ENCODE assay signal across 9 mouse cellular contexts in genomic region chr5:113306750-113307477, GRCm38 (mm10). TPM values are rescaled to one million over a fixed set of nuclear protein-coding genes. Genes with fewer than 3 reads are reported as not detected.
A peak's percentile ranks its signal among the peaks of the same experiment; 100 is the strongest.
DNase-seq lines count a peak whose midpoint lies in the region; ATAC-seq and TF ChIP-seq lines count a peak whose summit lies in the region.
"Had no signal": no experiment of that assay in that cellular context is flagged by ENCODE, and none has a peak within 500 bp of the region (broad histone marks: within the 10 kb centered on the region; RNA-seq: fewer than 3 reads in every experiment).

No protein-coding gene starts in this region.

- no peak for TF ChIP-seq POLR2A in embryonic fibroblast, embryonic 13.5 days (IDR thresholded peaks at IDR 0.05; ENCODE audit: low read depth, low read length)

- H3K4me2 ChIP-seq in hindbrain, postnatal 0 days (ENCODE audit: low read depth, low read length) = peak overlapping the region; percentile 76
- H3K4me2 ChIP-seq in midbrain, embryonic 14.5 days (ENCODE audit: low read length) = peak overlapping the region; percentile 89

- H3K4me1 ChIP-seq in embryonic fibroblast, embryonic 13.5 days (ENCODE audit: control insufficient read depth, insufficient read depth, low read length) = no peaks in the 10 kb centered on the region
- H3K4me1 ChIP-seq in hindbrain, postnatal 0 days (ENCODE audit: insufficient read depth, low read length) = peaks cover 24% of the 10 kb centered on the region
- H3K4me1 ChIP-seq in midbrain, embryonic 14.5 days (ENCODE audit: control insufficient read depth, insufficient read depth, low read length) = peaks cover 46% of the 10 kb centered on the region

- H3K4me3 ChIP-seq in embryonic fibroblast, embryonic 13.5 days (ENCODE audit: insufficient read depth, low read length) = peak overlapping the region; percentile 16; the same call in 1 of the 2 replicates
- peak overlapping the region; percentile 26 for H3K4me3 ChIP-seq in hindbrain, postnatal 0 days (ENCODE audit: low read length)
- H3K4me3 ChIP-seq in midbrain, embryonic 14.5 days (replicated peaks; ENCODE audit: low read depth, low read length) = peak overlapping the region; percentile 29

- no peaks in the 10 kb centered on the region for H3K36me3 ChIP-seq in hindbrain, postnatal 0 days (ENCODE audit: insufficient read depth, low read length)
- 0 out of 2 replicates have a peak, but pooled peaks cover 2% of the 10 kb centered on the region for H3K36me3 ChIP-seq in midbrain, embryonic 14.5 days (ENCODE audit: control insufficient read depth, insufficient read depth, low read length)

- H3K27ac ChIP-seq in embryonic fibroblast, embryonic 13.5 days (ENCODE audit: insufficient read depth, low read length) = no peak overlapping the region
- peak overlapping the region; percentile 81 for H3K27ac ChIP-seq in hindbrain, postnatal 0 days
- H3K27ac ChIP-seq in midbrain, embryonic 14.5 days (replicated peaks; ENCODE audit: low read depth, low read length) = peak overlapping the region; percentile 95

- DNase-seq in urinary bladder, postnatal 25 days (ENCODE audit: low spot score) = peak; percentile 22
- no peak for DNase-seq in urinary bladder, postnatal 10 days (ENCODE audit: low spot score)
- peak; percentile 94 for DNase-seq in hindbrain, postnatal 0 days (ENCODE audit: low spot score)
- DNase-seq in layer of hippocampus, postnatal 36 days = peak; percentile 82 to 83
- DNase-seq in midbrain, embryonic 14.5 days = peak; percentile 95
- no peak for DNase-seq in natural killer cell, adult 2 months (ENCODE audit: low spot score in 2 of 2)
- DNase-seq in spleen, postnatal 4 days (ENCODE audit: low spot score in 2 of 2) = no peak

- H3K9me3 ChIP-seq in hindbrain, postnatal 0 days (ENCODE audit: low read length) = no peaks in the 10 kb centered on the region
- H3K9me3 ChIP-seq in midbrain, embryonic 14.5 days (ENCODE audit: control insufficient read depth, low read length) = no peaks in the 10 kb centered on the region

- 0 out of 2 replicates have a peak overlapping the region, but pooled peaks have one; percentile 19 for H3K9ac ChIP-seq in hindbrain, postnatal 0 days (replicated peaks; ENCODE audit: low read length)
- H3K9ac ChIP-seq in midbrain, embryonic 14.5 days (replicated peaks; ENCODE audit: low read length) = peak overlapping the region; percentile 25; the same call in 1 of the 2 replicates

- no peak for TF ChIP-seq CTCF in embryonic fibroblast, embryonic 13.5 days (IDR thresholded peaks at IDR 0.05; ENCODE audit: borderline replicate concordance, insufficient read depth, low read length)
- no peak for TF ChIP-seq CTCF in hindbrain, postnatal 0 days (IDR thresholded peaks at IDR 0.05; ENCODE audit: low read depth)

- peak; percentile 74 for ATAC-seq in hindbrain, postnatal 0 days
- peak; percentile 86 for ATAC-seq in midbrain, embryonic 14.5 days (ENCODE audit: low FRiP score, low TSS enrichment)

- WGBS in hindbrain, postnatal 0 days = under 1% methylated on average over 25 of the region's 25 CpGs
- WGBS in midbrain, embryonic 14.5 days = under 1% methylated on average over 25 of the region's 25 CpGs

- H3K27me3 ChIP-seq in hindbrain, postnatal 0 days (ENCODE audit: insufficient read depth, low read length) = no peaks in the 10 kb centered on the region
- no peaks in the 10 kb centered on the region for H3K27me3 ChIP-seq in midbrain, embryonic 14.5 days (ENCODE audit: control insufficient read depth, insufficient read depth, low read length)

RNA-seq across cellular contexts. Expression of gene Sgsm1, which starts 3.7 kb away (rescaled TPM):
- polyA plus RNA-seq in embryonic fibroblast, embryonic 13.5 days (2011; ENCODE audit: insufficient read length, low read depth, missing spikeins) = 1.1 and 1.9 TPM in 2 replicates
- total RNA-seq in hindbrain, postnatal 0 days (2014; rRNA removed) = 33.4 and 43.4 TPM in 2 replicates
- 13.8 and 15.2 TPM in 2 replicates for polyA plus RNA-seq in hindbrain, postnatal 0 days (2015; fragmentation: Nextera tagmentation; extraction: Ambion mirVana)
- total RNA-seq in layer of hippocampus, postnatal 36 days (2021) = 10 to 100 TPM; 86.9 to 88.3 TPM
- 15.2 and 15.6 TPM in 2 replicates for polyA plus RNA-seq in midbrain, embryonic 14.5 days (2014; fragmentation: Nextera tagmentation; extraction: Ambion mirVana)

RNA-seq across cellular contexts. Expression of gene Aym1, which starts 50.2 kb away (rescaled TPM):
- polyA plus RNA-seq in embryonic fibroblast, embryonic 13.5 days (2011; ENCODE audit: insufficient read length, low read depth, missing spikeins) = not detected in 2 replicates
- not detected in 2 replicates for total RNA-seq in hindbrain, postnatal 0 days (2014; rRNA removed)
- not detected in 2 replicates for polyA plus RNA-seq in hindbrain, postnatal 0 days (2015; fragmentation: Nextera tagmentation; extraction: Ambion mirVana)
- not detected for total RNA-seq in layer of hippocampus, postnatal 36 days (2021)
- not detected in 2 replicates for polyA plus RNA-seq in midbrain, embryonic 14.5 days (2014; fragmentation: Nextera tagmentation; extraction: Ambion mirVana)
- polyA plus RNA-seq: liver, embryonic 16.5 days had no signal

Comparison
In these comparisons a context has a peak if more than half of its experiments do, and no peak if none do; other contexts are left out.
1. DNase-seq: peak in urinary bladder, postnatal 25 days (single experiment), hindbrain, postnatal 0 days (single experiment), layer of hippocampus, postnatal 36 days (2 of 2) and midbrain, embryonic 14.5 days (single experiment); none in urinary bladder, postnatal 10 days (single experiment), natural killer cell, adult 2 months (0 of 2) and spleen, postnatal 4 days (0 of 2).
2. Peak in every context shown above with its lines, with median percentiles within 50 percentile points of each other: H3K4me3 ChIP-seq.